Mouse (Mus musculus) kidney, postnatal 36 days (tissue): ENCODE measurements around the gene Olfr1238.

Experiments used
- DNase-seq, 2 experiments: peaks; one replicate each; pipeline ENCODE4 v3.0.0; 2021 to 2022; ENCODE audit warnings: mixed read lengths in 2 of 2

Gene Olfr1238

GRCm38 (mm10) chr2:89409576-89409975, at the start of gene Olfr1238:
Gene Olfr1238 (minus strand): TSS chr2:89409676.
- no peak for DNase-seq

DNA sequence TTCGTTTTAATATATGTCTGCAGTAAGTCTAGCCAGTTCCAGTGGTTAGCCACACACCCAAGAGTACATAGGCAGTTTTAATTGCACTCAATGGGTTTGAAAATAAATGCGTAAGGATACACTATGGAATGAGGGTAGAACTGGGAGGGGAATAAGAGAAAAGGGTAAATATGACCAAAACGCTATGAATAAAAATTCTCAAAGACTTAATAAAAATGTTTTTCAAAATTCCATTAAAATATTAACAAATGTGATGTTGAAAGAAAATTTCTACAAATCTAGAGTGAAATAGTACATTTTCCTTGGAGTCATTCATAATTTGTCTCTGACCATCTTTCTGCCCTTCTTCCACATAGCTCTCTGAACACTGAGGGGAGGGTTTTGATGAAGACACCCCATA, 33.4 kb upstream of the Olfr1238 start, which contains the start of gene Olfr1240:
Gene Olfr1240 (minus strand): TSS at position 101 of the 400 bp plus-strand sequence.
- DNase-seq = no peak

- no peak for DNase-seq
These were observed 10.8 kb upstream of the Olfr1238 start, which contains the start of gene Olfr1239 for GRCm38 (mm10) chr2:89420307-89420706. Gene Olfr1239 (minus strand): TSS chr2:89420407.

GRCm38 (mm10) chr2:89414557-89414956, 5.1 kb upstream of the Olfr1238 start:
- no peak for DNase-seq

GRCm38 (mm10) chr2:89400882-89401281, 8.6 kb downstream of the Olfr1238 start:
- DNase-seq = no peak

GRCm38 (mm10) chr2:89364765-89365164, 44.7 kb downstream of the Olfr1238 start, which contains the start of gene Olfr1234:
Gene Olfr1234 (minus strand): TSS chr2:89364865.
- no peak for DNase-seq
